Mouse (Mus musculus): Measurements from ENCODE around the gene Ptgfrn.

Gene Ptgfrn

DNA sequence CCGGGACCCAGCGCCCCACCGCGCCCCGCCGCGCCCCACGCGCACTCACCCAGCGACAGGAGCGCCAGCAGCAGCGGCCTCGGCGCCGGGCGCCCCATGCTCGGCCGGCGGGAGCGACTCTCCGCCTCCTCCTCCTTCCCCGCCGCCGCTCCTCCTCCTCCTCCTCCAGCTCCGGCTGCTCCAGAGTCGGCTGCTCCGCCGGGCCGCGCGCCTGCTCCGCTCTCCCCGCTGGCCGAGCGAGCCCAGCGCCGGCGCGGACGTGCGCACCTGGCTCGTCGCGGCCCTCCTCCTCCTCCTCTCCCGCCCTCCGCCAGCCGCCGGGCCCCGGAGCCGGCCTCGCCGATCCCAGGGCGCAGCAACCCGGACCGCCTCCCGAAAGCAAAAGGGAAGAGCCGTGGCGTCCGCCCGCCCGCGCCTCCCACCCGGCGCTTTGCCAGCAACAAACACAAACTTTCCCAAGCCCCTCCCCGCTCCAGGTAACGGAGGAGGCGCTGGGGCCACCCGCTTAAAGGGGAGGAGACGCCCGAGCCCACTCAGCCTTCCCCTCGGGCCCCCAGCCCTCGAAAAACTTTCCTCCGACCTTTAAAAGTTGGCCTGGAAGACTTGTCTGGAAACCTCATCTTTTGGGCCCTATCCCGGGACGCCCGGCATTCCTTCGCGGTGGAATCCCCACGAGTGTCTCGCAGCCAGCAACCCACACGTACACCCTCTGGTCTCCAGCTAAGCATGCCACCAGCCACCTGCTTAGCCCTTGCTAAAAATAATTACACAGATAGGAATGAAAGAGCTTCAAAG, at the start of gene Ptgfrn:
Gene Ptgfrn (minus strand): TSS at position 236 of the 795 bp plus-strand sequence.
- no peak for DNase-seq (ENCODE audit: low spot score in 2 of 2)

DNA sequence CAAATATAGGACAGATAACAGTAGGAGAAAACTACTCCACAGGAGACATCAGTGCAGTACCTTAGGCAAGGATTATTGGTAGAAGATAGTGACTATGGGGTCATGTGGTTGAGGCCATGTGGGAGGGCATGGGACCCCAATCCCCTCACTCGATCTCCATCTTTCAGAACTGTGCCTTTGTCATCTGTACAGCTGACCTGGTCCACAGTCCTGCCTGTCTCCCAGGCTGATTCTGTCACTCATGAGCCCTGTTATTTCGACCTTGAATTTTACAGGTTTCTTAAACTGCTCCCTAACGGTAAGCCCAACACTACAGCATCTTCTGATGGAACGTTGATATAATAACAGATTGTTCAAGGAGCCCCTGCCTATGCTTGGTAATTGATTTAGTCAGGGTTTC, 49.6 kb upstream of the Ptgfrn start:
- DNase-seq (ENCODE audit: low spot score in 2 of 2) = no peak

DNA sequence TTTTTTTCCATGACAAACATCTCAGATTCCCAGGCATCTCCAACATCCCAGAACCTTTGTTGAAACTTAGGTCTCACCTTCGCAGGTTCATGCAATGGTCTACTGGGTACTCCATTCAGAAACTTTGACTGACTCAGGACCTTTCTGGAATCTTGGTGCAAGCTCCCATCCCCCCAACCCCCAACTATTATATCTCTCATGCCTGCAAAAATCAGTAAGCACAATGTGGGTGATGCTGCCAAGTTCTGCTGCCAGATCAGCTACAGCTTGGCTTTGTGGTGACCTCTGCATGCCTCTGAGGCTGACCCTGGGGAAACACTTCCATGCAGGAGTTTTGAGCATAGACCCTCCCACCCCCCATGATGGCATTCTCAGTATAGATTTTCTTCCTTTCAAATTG, 44.0 kb upstream of the Ptgfrn start:
- DNase-seq (ENCODE audit: low spot score in 2 of 2) = no peak

DNA sequence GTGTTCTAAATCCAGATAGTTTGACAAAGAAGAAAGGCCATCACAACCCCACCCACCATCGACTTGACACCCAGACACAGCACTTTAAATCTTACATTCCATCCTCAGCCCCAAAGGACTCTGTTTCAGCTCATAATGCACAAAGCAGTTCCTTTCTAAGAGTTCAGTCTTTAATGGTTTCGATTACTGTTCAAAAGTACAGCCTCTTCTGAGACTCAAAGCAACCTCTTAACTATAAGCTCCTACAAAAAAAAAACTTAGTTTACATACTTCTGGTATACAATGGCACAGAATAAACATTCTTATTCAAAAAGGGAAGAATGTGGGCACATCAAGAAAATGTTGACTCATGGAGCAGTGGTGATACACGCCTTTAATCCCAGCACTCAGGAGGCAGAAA, 43.3 kb upstream of the Ptgfrn start:
- DNase-seq (ENCODE audit: low spot score in 2 of 2) = no peak

DNA sequence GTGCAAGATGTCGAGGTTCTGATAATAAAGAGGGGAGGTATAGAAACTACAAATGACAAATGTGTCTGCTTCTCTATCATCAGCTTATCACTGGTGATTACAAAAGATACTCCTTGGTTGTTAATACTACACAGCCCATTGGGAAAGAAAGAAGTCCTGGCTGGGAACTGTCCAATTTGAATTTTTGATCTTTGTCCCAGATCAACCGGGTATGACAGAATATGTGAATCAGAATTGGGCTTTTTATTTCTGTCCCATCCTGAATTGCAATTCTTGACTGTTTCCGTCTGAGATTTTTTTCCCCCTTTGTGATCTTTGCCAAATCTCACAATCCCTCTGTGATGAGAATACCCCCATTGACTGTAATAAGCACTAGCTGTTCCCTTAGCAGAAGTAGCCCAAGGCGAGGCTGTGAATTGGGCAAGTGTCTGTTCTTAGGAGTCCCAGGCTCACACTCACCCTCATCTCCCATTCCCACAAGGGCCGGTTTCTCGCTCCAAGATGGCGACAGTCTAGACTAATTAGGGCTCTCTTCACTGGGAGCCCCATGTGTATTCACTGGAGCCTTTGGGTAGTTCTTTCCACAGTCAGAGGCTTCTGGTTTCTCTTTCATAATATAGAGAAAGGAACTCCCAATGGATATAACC, 36.2 kb upstream of the Ptgfrn start:
- DNase-seq (ENCODE audit: low spot score in 2 of 2) = no peak

DNA sequence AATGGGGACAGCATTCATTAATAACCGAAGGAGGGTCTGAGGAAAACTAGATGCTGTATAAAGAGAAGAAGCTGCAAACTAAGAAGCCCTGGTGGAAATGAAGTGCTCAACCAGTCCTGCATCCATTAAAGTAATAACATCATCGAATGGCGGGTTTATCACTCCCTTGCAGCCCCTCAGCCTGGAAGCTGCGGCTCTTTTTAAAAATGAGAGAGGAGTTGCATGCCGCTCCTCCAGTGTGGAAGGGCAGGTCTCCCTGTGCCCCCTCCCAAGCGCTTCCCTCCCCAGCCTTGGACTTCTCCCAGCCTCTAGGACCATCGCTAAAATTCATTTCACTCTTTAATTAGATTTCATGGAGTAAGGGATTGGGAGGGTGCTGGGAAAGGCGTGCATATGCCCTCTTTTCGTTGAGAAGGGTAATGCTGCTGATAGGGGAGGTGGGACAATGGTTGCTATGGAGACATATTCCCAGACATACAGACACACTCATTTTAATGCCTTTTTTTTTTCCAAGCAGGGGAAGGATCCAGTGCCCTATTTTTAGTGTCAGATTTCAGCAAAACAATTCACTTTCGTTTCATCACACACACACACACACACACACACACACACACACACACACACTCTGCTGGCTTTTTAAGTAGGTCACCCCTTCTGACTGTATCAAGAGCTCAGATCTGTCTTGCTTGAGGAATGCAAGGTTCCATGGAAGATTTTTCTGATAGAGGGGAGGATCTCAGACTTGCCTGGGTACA, 35.4 kb upstream of the Ptgfrn start:
- peak in 1 of 2 experiments; percentile 76 for DNase-seq (ENCODE audit: low spot score in 2 of 2)

DNA sequence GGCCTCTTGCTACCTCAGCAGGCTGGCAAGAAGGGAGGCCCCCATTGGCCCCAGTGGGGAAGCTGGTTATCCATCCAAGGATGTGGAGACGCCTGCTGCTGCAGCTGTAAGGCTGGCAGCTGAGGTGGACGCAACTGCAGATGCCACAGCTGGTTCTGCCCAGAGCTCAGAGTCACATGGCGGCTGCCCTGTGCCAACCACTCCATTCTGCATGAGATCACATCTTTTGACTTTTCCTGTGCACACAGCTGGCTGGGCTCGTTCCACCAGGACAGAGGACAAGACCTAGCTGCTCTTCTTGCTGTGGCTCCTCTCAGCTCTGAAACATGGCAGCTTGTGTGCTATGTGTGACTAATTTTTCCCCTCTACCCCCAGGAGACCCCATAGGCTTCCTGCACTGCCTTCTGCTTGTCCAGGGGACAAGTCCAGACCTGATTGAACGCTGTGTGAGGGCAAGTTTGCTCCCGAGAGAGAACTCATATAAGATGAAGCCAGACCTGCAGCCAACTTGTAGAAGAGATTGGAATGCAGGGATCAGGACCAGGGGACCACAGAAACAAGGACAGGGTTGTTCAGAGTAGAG, 34.4 kb upstream of the Ptgfrn start:
- DNase-seq (ENCODE audit: low spot score in 2 of 2) = no peak

DNA sequence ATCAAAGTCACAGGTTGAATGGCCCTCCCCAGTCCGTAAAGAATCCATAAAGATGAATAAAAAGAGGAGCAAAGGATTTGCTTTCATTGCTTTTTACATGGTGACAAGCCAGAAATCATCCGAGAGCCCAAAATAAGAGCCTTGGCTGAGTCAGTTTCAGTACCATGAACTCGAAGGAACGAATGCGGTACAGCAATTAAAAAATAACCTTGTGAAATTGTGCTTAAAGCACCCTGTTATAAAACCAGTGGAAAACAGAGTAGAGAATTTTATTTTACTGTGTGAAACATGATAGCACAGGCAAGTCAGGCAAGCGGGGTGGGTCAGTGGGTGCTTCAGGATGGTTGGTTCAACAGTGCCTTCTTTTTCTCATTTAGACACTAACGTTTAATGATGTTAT, 33.4 kb upstream of the Ptgfrn start:
- DNase-seq (ENCODE audit: low spot score in 2 of 2) = peak in 1 of 2 experiments; percentile 32

DNA sequence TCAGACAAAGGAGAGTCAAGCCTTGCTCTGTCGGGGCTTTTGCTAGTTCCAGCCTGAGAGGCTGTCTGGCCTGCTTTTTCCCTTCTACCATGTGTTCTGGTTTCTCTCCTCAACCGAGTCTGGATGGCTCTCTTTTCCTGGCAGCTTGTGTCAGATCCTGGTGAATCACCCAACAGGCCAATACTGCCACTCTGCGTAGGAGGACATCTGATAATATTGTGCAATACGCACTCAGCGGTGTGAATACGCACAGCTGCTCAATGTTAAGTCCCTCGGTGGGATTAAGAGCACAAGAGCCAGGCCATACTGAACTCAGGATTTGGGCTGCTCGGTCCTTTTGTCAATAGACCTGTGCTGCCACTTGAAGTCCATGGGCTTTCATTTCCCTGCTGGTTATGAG, 31.8 kb upstream of the Ptgfrn start:
- DNase-seq (ENCODE audit: low spot score in 2 of 2) = peak; percentile 37 to 49

DNA sequence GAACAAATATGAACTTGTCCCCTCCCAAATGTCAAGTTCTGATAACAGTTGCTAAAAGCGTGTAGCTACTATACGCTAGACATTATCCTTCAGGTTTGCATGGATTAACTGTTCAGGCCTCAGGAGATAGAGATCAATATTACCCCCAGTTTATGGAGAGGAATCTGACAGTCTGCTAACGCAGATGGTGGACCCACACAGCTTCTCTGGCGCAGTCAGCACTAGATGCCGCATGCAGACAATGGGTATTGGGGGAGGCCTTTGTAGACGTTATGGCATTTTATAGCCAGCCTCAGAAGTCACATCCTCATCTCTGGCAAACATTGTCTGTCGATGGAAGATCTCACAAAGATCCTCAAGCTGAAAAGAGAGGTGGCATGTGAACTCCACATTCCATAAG, 29.9 kb upstream of the Ptgfrn start:
- no peak for DNase-seq (ENCODE audit: low spot score in 2 of 2)

DNA sequence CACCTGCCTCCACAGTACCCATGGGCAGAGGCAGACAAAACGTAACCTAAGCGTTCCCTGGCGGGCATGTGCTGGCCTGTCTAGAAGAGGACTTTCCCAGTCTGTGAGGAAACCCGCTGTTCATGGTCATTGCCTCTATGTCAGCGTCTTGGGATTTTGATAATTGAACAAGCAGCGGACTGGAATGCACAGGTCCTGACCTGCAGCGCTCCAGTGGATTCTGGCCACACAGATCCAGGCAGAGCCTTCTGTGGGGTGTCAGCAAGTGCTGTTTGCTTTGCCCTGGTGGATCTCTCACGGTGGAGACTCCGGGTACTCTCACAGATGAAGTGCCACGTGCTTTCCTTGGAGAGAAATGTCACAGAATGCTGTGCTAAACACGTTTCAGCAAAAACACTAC, 26.4 kb upstream of the Ptgfrn start:
- DNase-seq (ENCODE audit: low spot score in 2 of 2) = no peak

DNA sequence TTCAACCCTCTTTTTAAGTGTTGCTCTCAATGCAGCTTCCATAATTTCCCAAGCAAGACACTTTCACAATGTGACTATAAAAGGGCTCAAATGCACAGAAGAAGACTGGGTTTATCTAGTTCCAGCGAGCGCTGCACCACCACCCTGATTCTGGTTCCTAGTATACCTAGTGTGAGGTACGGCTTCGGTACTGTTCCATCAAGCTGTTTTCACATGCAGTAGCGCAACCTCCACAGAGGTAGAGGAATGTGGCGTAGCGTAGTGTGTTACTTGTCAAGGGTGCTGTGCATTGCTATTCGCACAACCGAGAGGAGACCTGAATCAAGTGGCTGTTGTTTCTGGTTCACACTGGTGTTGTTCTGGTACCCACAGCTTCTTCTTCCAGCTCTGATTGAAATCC, 24.8 kb upstream of the Ptgfrn start:
- no peak for DNase-seq (ENCODE audit: low spot score in 2 of 2)

DNA sequence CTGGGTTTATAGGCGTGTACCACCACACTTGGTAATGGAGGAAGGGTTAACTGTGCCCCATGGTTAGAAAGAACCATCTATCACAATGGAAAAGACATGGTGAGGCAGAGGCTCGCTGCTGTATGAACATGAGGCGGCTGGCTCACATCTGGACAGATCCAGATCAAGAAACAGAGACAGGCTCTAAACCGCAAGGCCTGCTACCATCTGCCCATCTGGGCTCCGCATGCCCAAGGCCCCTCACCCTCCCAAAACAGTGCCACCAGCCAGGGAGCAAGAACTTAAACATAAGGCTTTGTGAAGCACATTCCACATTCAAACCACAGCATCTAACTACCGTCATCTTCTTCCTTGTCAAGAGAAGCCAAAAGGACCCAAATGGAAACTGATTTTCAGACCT, 22.9 kb upstream of the Ptgfrn start:
- no peak for DNase-seq (ENCODE audit: low spot score in 2 of 2)

DNA sequence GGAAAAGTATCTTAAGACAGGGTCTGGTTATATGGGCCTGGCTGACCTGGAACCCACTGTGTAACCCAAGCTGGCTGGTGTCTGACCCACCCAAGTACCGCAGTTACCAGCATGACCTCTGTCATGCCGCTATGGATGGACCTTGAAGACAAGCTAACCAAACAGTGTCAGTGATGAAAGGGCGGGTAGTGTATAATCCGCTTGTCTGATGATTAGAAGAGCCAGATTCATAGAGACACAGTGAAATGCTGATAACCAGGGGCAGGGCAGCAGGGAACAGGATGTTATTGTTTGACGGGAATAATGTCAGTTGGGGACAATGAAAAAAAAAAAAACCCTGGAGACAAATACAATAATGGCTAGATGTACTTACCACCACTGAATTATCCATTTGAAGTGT, 21.7 kb upstream of the Ptgfrn start:
- no peak for DNase-seq (ENCODE audit: low spot score in 2 of 2)

DNA sequence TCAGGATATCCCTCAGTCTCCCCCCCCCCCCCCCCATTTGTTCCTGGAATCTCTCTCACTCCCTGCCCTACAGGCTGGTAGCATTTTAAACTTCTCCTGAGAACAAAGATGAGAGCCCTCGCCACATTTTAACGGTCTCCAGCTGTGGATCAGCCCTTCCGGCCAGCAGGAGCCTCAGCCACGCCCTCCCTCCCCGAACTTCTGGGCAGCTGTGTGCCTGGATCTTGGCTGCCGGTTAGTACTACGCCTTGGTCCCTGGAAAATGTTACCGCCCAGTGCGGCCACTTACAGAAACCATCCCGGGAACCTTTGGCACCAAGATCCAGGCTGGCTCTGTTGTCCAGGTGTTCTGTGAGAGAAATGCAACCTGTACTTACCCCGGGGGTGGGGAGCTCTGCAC, 20.4 kb upstream of the Ptgfrn start:
- DNase-seq (ENCODE audit: low spot score in 2 of 2) = no peak

DNA sequence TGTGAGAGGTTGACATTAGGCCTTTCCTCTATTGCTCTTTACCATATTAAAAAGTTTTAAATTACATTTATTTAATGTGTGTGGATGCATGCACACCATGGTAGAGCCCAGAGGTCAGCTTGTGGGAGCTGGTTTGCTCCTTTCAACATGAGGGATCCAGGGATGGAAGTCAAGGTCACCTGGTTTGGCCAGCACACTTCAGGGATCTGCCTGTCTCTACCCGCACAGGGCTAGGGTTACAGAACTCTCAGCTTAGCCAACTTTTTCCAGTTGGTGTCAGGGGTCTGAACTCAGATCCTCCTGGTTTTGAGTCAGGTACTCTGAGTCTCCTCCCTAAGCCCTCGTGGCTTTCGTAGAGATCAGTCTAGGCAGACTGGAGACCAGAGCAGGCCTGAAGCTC, 19.5 kb upstream of the Ptgfrn start:
- no peak for DNase-seq (ENCODE audit: low spot score in 2 of 2)

DNA sequence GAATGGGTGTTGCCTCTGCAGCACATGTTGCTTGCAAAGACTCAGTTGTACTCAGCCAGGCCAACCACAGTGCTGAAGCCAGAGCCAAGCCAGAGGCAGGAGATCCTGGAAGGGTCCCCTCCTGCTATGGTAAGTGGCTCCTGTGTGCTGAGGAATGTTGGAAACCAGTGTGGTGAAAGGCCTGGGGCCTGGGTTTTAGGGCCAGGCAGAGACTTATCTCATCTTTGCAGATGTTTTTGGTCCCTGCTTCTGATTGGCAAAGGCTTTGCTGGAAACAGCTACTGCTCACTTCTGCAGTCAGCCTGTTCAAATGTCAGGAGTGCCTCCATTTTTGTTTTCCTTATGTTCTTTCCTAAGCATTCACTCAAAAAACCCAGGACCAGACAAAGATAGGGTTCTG, 19.0 kb upstream of the Ptgfrn start:
- DNase-seq (ENCODE audit: low spot score in 2 of 2) = no peak

DNA sequence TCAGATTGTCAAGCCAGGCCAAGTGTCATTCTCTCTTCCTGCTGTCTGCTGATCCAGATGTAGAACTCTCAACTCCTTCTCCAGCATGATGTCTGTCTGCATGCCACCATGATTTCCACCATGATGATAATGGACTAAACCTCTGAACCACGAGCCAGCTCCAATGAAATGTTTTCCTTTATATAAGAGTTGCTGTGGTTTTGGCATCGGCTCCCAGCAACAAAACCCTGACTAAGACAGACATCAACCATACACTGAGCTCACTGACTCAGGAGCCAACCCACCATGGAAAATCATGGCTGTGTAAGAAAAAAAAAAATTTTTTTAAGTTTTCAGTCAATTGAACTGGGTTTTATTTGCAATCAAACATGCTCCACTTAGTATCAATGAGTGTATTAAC, 17.7 kb upstream of the Ptgfrn start:
- no peak for DNase-seq (ENCODE audit: low spot score in 2 of 2)

DNA sequence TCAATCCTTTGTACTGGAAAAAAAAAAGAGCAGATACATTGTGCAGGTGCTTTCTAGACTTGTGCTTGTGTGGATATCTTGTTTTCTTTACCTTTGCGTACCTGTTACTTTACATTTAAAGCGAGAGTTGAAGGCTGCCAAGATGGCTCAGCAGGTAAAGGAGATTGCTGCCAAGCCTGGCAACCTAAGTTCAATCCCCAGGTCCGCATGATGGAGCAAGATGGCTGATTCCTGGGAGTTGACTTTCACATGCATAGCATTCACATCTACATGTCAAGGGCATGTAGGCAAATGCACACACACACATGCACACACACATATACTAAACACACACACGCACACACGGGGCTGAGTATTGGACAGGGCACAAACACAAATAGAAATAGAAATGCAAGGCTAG, 14.6 kb upstream of the Ptgfrn start:
- no peak for DNase-seq (ENCODE audit: low spot score in 2 of 2)

DNA sequence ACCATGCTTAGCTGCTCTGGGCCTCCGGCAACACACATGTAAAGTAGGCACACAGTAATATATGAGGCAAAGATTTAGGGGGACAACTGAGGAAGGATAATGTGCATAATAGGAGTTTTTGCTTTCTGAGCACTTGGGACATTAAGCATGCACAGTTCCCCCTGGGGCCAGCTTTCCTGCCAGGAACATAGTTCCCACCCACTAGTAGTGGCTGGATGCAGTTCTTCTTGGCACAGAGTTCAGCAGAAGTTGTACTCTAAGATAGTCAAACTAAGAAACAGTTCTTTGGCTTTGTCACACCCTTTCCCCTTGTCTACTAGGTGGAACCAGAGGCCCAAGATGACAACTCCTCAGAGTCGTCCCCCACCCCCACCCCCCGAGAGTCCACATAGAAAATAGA, 12.4 kb upstream of the Ptgfrn start:
- DNase-seq (ENCODE audit: low spot score in 2 of 2) = no peak

DNA sequence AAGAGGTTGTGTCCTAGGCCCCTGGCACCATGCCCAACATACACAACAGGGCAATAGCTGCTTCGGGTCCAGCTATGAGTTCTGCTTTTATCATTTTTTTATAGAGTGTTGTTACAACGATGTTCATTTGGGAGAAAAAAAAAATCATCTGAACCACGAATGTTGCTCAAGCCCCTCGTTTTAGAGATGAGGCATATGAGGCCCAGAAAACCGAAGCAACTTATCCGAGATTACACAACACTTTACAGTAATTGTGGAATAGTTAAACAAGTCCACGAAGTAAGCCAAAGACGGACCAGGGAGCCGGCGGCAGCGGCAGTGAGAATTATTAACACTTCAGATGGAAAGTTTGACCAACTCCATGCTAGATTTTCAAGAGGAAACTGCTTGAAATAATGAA, 7.7 kb upstream of the Ptgfrn start:
- DNase-seq (ENCODE audit: low spot score in 2 of 2) = no peak

DNA sequence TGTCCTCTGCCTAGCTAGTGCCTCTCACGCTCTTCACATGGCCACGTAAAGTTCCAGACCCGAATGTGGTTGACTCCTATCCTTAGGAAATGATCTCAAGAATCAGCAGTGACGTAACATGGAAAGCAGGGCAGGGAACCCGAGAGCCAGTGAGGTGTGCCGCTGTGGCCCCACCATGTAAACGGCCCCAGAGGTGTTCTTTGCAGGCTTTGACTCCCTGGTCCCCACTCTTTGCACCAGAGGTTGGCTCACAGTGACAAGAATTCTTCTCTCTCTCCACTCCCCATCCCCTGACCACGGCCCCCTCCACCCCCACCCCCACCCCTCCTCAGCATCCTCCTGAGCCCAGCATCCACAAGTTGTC, 7.3 kb upstream of the Ptgfrn start:
- DNase-seq (ENCODE audit: low spot score in 2 of 2) = no peak
